Mouse (Mus musculus) testis, adult 2 months (tissue): ENCODE results near the gene Rprd2.

Experiments used
- CTCF ChIP-seq: fragments of 200-500 bp; IDR thresholded peaks from 2 replicates; pipeline ENCODE4 v1.5.1; 2012; ENCODE audit warnings: low read depth, mild to moderate bottlenecking, inconsistent platforms, low read length, moderate library complexity; ENCODE audit not compliant: control insufficient read depth, insufficient read depth, insufficient replicate concordance
- POLR2A ChIP-seq: fragments of 200-500 bp; IDR thresholded peaks from 2 replicates; pipeline ENCODE4 v1.6.1; 2012; ENCODE audit warnings: low read depth, mild to moderate bottlenecking, inconsistent platforms, low read length, moderate library complexity; ENCODE audit not compliant: control insufficient read depth

GRCm38 (mm10) chr3:95842503-95843214, 24.0 kb upstream of the Rprd2 start:
- no peak for TF ChIP-seq CTCF
- no peak for TF ChIP-seq POLR2A
